Comparison of ENCODE assay signal across 8 mouse cellular contexts in genomic region chr10:105834627-105835228, GRCm38 (mm10). TPM values are rescaled to one million over a fixed set of nuclear protein-coding genes. Genes with fewer than 3 reads are reported as not detected.
DNase-seq lines count a peak whose midpoint lies in the region; ATAC-seq and TF ChIP-seq lines count a peak whose summit lies in the region.

No protein-coding gene starts in this region.

- no peak overlapping the region for H3K27ac ChIP-seq in gastrocnemius, adult 2 months
- H3K27ac ChIP-seq in hindbrain, embryonic 11.5 days (ENCODE audit: low read depth, low read length), result no peak overlapping the region
- H3K27ac ChIP-seq in lung, postnatal 0 days (ENCODE audit: low read length), result no peak overlapping the region

- peak; percentile 75 for ATAC-seq in hindbrain, embryonic 11.5 days (ENCODE audit: low FRiP score)
- no peak for ATAC-seq in lung, postnatal 0 days

- no peak overlapping the region for H3K4me2 ChIP-seq in hindbrain, embryonic 11.5 days (replicated peaks; ENCODE audit: low read depth, low read length)
- H3K4me2 ChIP-seq in lung, postnatal 0 days (replicated peaks; ENCODE audit: low read depth, low read length), result no peak overlapping the region

- no peaks in the 10 kb centered on the region for H3K36me3 ChIP-seq in hindbrain, embryonic 11.5 days (ENCODE audit: control insufficient read depth, insufficient read depth, low read length)
- H3K36me3 ChIP-seq in lung, postnatal 0 days (ENCODE audit: insufficient read depth, low read length), result no peaks in the 10 kb centered on the region

- no peaks in the 10 kb centered on the region for H3K4me1 ChIP-seq in hindbrain, embryonic 11.5 days (replicated peaks; ENCODE audit: control insufficient read depth, insufficient read depth, low read length)
- no peaks in the 10 kb centered on the region for H3K4me1 ChIP-seq in lung, postnatal 0 days (ENCODE audit: insufficient read depth, low read depth, low read length)

- no peak overlapping the region for H3K9ac ChIP-seq in hindbrain, embryonic 11.5 days (ENCODE audit: low read depth, low read length)
- no peak overlapping the region for H3K9ac ChIP-seq in lung, postnatal 0 days (replicated peaks; ENCODE audit: low read depth)

- 65% methylated on average over 10 of the region's 10 CpGs for WGBS in hindbrain, embryonic 11.5 days
- 61% methylated on average over 10 of the region's 10 CpGs for WGBS in lung, postnatal 0 days

- H3K9me3 ChIP-seq in hindbrain, embryonic 11.5 days (ENCODE audit: control insufficient read depth, low read length), result no peaks in the 10 kb centered on the region
- H3K9me3 ChIP-seq in lung, postnatal 0 days (ENCODE audit: low read length), result no peaks in the 10 kb centered on the region

- peak; percentile 52 for TF ChIP-seq CTCF in gastrocnemius, adult 2 months (IDR thresholded peaks at IDR 0.05)
- TF ChIP-seq CTCF in lung, postnatal 0 days (IDR thresholded peaks at IDR 0.05), result peak; percentile 68

- no peak for TF ChIP-seq EP300 in lung, postnatal 0 days (IDR thresholded peaks at IDR 0.05)

- no peak for DNase-seq in gastrocnemius, adult 2 months
- DNase-seq in gastrocnemius, postnatal 4 days (ENCODE audit: low spot score in 2 of 2), result no peak
- DNase-seq in CD4-positive, CD25-positive, alpha-beta regulatory T cell, adult 2 months (ENCODE audit: low read depth, low spot score), result peak; percentile 68
- DNase-seq in c-Kit-positive CD71-positive TER-119-positive erythroid progenitor cells, embryonic 14.5 days (ENCODE audit: low spot score), result peak; percentile 42
- peak; percentile 66 for DNase-seq in hindbrain, embryonic 11.5 days (ENCODE audit: low spot score)
- DNase-seq in lung, postnatal 0 days (ENCODE audit: low spot score), result peak; percentile 58
- DNase-seq in thymus, postnatal 25 days, result peak; percentile 24
- DNase-seq in gastrocnemius, postnatal 36 days, result no peak

- intact Hi-C loops in gastrocnemius, adult 2 months (cut with DNase I), result no loop called here
- intact Hi-C loops in gastrocnemius, postnatal 36 days (cut with DNase I), result no loop called here

- no peaks in the 10 kb centered on the region for H3K27me3 ChIP-seq in hindbrain, embryonic 11.5 days (ENCODE audit: control insufficient read depth, insufficient read depth, low read length)
- H3K27me3 ChIP-seq in lung, postnatal 0 days (replicated peaks; ENCODE audit: insufficient read depth, low read length), result no peaks in the 10 kb centered on the region

- no peak overlapping the region for H3K4me3 ChIP-seq in gastrocnemius, adult 2 months
- no peak overlapping the region for H3K4me3 ChIP-seq in hindbrain, embryonic 11.5 days (ENCODE audit: low read depth, low read length)
- H3K4me3 ChIP-seq in lung, postnatal 0 days (ENCODE audit: low read depth, low read length), result no peak overlapping the region

RNA-seq across cellular contexts. Expression of gene Ccdc59, which starts 6.1 kb away (rescaled TPM):
- 10 to 100 TPM; 10.1 to 12.7 TPM for total RNA-seq in gastrocnemius, adult 2 months (2021)
- total RNA-seq in gastrocnemius, postnatal 4 days (2021), result 10 to 100 TPM; 19.7 to 20.0 TPM
- polyA plus RNA-seq in hindbrain, embryonic 11.5 days (2014; fragmentation: Nextera tagmentation; extraction: Ambion mirVana), result 54.4 and 55.7 TPM in 2 replicates
- 46.8 and 49.2 TPM in 2 replicates for polyA plus RNA-seq in lung, postnatal 0 days (2015; fragmentation: Nextera tagmentation; extraction: Ambion mirVana)
- 1 to 10 TPM; 8.0 to 9.6 TPM for total RNA-seq in gastrocnemius, postnatal 36 days (2021)

RNA-seq across cellular contexts. Expression of gene Mettl25, which starts 6.5 kb away (rescaled TPM):
- 1 to 10 TPM; 3.5 to 4.1 TPM for total RNA-seq in gastrocnemius, adult 2 months (2021)
- total RNA-seq in gastrocnemius, postnatal 4 days (2021), result 1 to 10 TPM; 8.2 to 8.4 TPM
- polyA plus RNA-seq in hindbrain, embryonic 11.5 days (2014; fragmentation: Nextera tagmentation; extraction: Ambion mirVana), result 13.7 and 19.1 TPM in 2 replicates
- polyA plus RNA-seq in lung, postnatal 0 days (2015; fragmentation: Nextera tagmentation; extraction: Ambion mirVana), result 10.8 and 11.7 TPM in 2 replicates
- 1 to 10 TPM; 2.9 to 3.3 TPM for total RNA-seq in gastrocnemius, postnatal 36 days (2021)

Comparison
In these comparisons a context has a peak if more than half of its experiments do, and no peak if none do; other contexts are left out.
1. DNase-seq: peak in CD4-positive, CD25-positive, alpha-beta regulatory T cell, adult 2 months (single experiment), c-Kit-positive CD71-positive TER-119-positive erythroid progenitor cells, embryonic 14.5 days (single experiment), hindbrain, embryonic 11.5 days (single experiment), lung, postnatal 0 days (single experiment) and thymus, postnatal 25 days (single experiment); none in gastrocnemius, adult 2 months (single experiment), gastrocnemius, postnatal 4 days (0 of 2) and gastrocnemius, postnatal 36 days (0 of 2).